Mouse (Mus musculus): Measurements from ENCODE around the gene Tbc1d2b. TPM values are rescaled to one million over a fixed set of nuclear protein-coding genes. Genes with fewer than 3 reads are reported as not detected.

Tbc1d2b gene
- polyA plus RNA-seq, 1 experiment from 2014 or later: 5.4 TPM

- peaks cover 30% of the 10 kb centered on the region for H3K4me1 ChIP-seq (replicated peaks)
- no peak overlapping the region for H3K27ac ChIP-seq
- WGBS: 88% methylated on average over 7 of the region's 7 CpGs
- no peaks in the 10 kb centered on the region for H3K9me3 ChIP-seq (replicated peaks)
- no peaks in the 10 kb centered on the region for H3K27me3 ChIP-seq
- no peaks in the 10 kb centered on the region for H3K36me3 ChIP-seq
- no peak overlapping the region for H3K4me2 ChIP-seq
- H3K9ac ChIP-seq: no peak overlapping the region
- ATAC-seq (replicated peaks; ENCODE audit: insufficient number of reproducible peaks, insufficient read depth, low FRiP score, low read depth): no peak
- H3K4me3 ChIP-seq: no peak overlapping the region
Observed at GRCm38 (mm10) chr9:90201096-90201495, 69.5 kb downstream of the Tbc1d2b start.

- no peaks in the 10 kb centered on the region for H3K36me3 ChIP-seq
- H3K27ac ChIP-seq: no peak overlapping the region
- WGBS: 86% methylated on average over 4 of the region's 4 CpGs
- ATAC-seq (replicated peaks; ENCODE audit: insufficient number of reproducible peaks, insufficient read depth, low FRiP score, low read depth): no peak
- no peak overlapping the region for H3K4me2 ChIP-seq
- no peak overlapping the region for H3K4me3 ChIP-seq
- no peaks in the 10 kb centered on the region for H3K27me3 ChIP-seq
- H3K9me3 ChIP-seq (replicated peaks): no peaks in the 10 kb centered on the region
- peaks cover 30% of the 10 kb centered on the region for H3K4me1 ChIP-seq (replicated peaks)
- no peak overlapping the region for H3K9ac ChIP-seq
Observed at GRCm38 (mm10) chr9:90200501-90200900, 70.1 kb downstream of the Tbc1d2b start.

GRCm38 (mm10) chr9:90199611-90200010 lies 71.0 kb downstream of the Tbc1d2b start:
- 91% methylated on average over 18 of the region's 18 CpGs for WGBS
- H3K27me3 ChIP-seq: no peaks in the 10 kb centered on the region
- H3K36me3 ChIP-seq: no peaks in the 10 kb centered on the region
- H3K27ac ChIP-seq: peak overlapping the region; percentile 95
- ATAC-seq (replicated peaks; ENCODE audit: insufficient number of reproducible peaks, insufficient read depth, low FRiP score, low read depth): no peak
- H3K9me3 ChIP-seq (replicated peaks): no peaks in the 10 kb centered on the region
- no peak overlapping the region for H3K4me2 ChIP-seq
- no peak overlapping the region for H3K4me3 ChIP-seq
- H3K9ac ChIP-seq: no peak overlapping the region
- peaks cover 30% of the 10 kb centered on the region for H3K4me1 ChIP-seq (replicated peaks)

DNA sequence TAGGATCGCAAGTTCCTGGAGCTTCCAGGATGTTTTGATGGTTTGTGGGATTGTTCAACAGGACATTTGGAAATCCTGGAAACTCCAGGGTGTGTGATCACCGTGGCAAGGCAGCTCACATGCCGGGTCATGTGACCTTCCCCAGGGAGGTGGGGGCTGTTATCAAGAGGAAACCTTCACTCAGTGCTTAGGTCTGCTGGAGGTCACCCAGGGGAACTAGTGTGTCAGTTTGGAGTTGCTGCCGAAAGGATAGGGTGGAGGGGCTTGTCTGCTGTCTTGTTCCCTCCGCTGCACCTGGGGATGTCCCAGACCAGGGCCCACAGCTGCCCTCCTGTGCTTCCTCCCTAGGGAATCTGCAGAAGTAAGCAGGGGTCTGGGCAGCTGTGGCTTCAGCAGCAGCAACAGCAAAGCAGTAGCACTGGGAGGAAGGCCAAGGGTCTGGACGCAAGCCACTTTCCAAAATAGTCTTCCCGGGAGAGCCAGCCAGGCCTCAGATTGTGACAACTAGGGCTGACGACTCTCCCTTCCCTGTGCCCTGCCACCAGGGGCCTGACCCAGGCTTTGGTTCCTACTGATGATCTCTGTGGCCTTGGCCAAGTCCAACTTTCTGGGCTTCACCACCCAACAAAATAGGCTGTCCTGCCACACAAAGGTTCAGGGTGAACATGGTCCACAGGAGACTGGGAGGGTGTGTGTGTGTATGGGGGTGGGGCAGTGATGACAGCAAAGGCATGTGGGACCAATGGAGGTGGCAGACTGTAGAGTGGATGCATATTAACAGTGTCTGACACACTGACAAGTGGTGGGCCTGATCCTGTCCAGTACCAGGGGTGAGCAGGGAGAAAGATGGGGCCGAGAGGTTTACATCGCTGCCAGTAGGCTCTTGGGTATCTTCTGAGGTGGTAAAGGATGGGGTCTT lies 71.8 kb downstream of the Tbc1d2b start:
- WGBS: 24% methylated on average over 10 of the region's 10 CpGs
- ATAC-seq (replicated peaks; ENCODE audit: insufficient number of reproducible peaks, insufficient read depth, low FRiP score, low read depth): peak; percentile 71
- H3K27ac ChIP-seq: peak overlapping the region; percentile 95
- peak overlapping the region; percentile 51 for H3K4me2 ChIP-seq
- peaks cover 30% of the 10 kb centered on the region for H3K4me1 ChIP-seq (replicated peaks)
- peak overlapping the region; percentile 7; the same call in 1 of the 2 replicates for H3K4me3 ChIP-seq
- H3K36me3 ChIP-seq: no peaks in the 10 kb centered on the region
- no peaks in the 10 kb centered on the region for H3K27me3 ChIP-seq
- peak overlapping the region; percentile 41; the same call in 1 of the 2 replicates for H3K9ac ChIP-seq
- no peaks in the 10 kb centered on the region for H3K9me3 ChIP-seq (replicated peaks)

- ATAC-seq (replicated peaks; ENCODE audit: insufficient number of reproducible peaks, insufficient read depth, low FRiP score, low read depth): no peak
- Histone ChIP-seq H3K4me1 (replicated peaks) (peaks cover 30% of the 10 kb centered on the region), H3K27ac (peak overlapping the region; percentile 95), H3K27me3 (no peaks in the 10 kb centered on the region), H3K4me3 (no peak overlapping the region), H3K36me3 (no peaks in the 10 kb centered on the region), H3K4me2 (peak overlapping the region; percentile 51), H3K9me3 (replicated peaks) (no peaks in the 10 kb centered on the region), H3K9ac (no peak overlapping the region)
- 65% methylated on average over 7 of the region's 7 CpGs for WGBS
Observed at GRCm38 (mm10) chr9:90197866-90198383, 72.7 kb downstream of the Tbc1d2b start.

- ATAC-seq (replicated peaks; ENCODE audit: insufficient number of reproducible peaks, insufficient read depth, low FRiP score, low read depth): no peak
- Histone ChIP-seq H3K4me1 (replicated peaks) (peaks cover 30% of the 10 kb centered on the region), H3K9me3 (replicated peaks) (no peaks in the 10 kb centered on the region), H3K9ac (no peak overlapping the region), H3K27me3 (no peaks in the 10 kb centered on the region), H3K4me2 (no peak overlapping the region), H3K27ac (no peak overlapping the region), H3K4me3 (no peak overlapping the region), H3K36me3 (no peaks in the 10 kb centered on the region; the same call in 1 of the 2 replicates)
- 78% methylated on average over 7 of the region's 7 CpGs for WGBS
Observed at GRCm38 (mm10) chr9:90197116-90197665, 73.4 kb downstream of the Tbc1d2b start.

GRCm38 (mm10) chr9:90196262-90196661 lies 74.3 kb downstream of the Tbc1d2b start:
- Histone ChIP-seq H3K4me3 (no peak overlapping the region), H3K9ac (no peak overlapping the region), H3K4me2 (no peak overlapping the region), H3K4me1 (replicated peaks) (peaks cover 30% of the 10 kb centered on the region), H3K36me3 (no peaks in the 10 kb centered on the region; the same call in 1 of the 2 replicates), H3K9me3 (replicated peaks) (no peaks in the 10 kb centered on the region), H3K27me3 (no peaks in the 10 kb centered on the region), H3K27ac (no peak overlapping the region)
- no peak for ATAC-seq (replicated peaks; ENCODE audit: insufficient number of reproducible peaks, insufficient read depth, low FRiP score, low read depth)
- 65% methylated on average over 7 of the region's 7 CpGs for whole genome bisulfite sequencing

DNA sequence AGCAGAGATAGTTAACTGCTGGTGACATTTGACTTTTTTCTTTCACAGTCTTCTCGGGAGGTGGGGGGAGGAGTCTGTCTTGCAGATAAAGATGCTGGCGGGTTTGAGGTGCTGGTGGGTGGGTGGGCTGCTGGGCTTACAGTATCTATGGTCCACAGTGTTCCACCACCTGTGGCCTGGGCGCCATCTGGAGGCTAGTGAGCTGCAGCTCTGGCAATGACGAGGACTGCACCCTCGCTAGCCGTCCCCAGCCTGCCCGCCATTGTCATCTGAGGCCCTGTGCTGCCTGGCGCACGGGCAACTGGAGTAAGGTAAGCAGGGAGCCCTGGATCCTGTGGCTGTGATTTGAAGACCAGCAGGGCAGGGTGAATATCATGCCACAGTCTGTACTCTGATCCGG lies 75.6 kb downstream of the Tbc1d2b start:
- WGBS: 75% methylated on average over 10 of the region's 10 CpGs
- H3K4me1 ChIP-seq (replicated peaks): peaks cover 32% of the 10 kb centered on the region
- H3K36me3 ChIP-seq: no peaks in the 10 kb centered on the region; the same call in 1 of the 2 replicates
- ATAC-seq (replicated peaks; ENCODE audit: insufficient number of reproducible peaks, insufficient read depth, low FRiP score, low read depth): no peak
- H3K27ac ChIP-seq: no peak overlapping the region
- H3K27me3 ChIP-seq: no peaks in the 10 kb centered on the region
- H3K4me2 ChIP-seq: no peak overlapping the region
- no peak overlapping the region for H3K4me3 ChIP-seq
- H3K9me3 ChIP-seq (replicated peaks): no peaks in the 10 kb centered on the region
- H3K9ac ChIP-seq: no peak overlapping the region

DNA sequence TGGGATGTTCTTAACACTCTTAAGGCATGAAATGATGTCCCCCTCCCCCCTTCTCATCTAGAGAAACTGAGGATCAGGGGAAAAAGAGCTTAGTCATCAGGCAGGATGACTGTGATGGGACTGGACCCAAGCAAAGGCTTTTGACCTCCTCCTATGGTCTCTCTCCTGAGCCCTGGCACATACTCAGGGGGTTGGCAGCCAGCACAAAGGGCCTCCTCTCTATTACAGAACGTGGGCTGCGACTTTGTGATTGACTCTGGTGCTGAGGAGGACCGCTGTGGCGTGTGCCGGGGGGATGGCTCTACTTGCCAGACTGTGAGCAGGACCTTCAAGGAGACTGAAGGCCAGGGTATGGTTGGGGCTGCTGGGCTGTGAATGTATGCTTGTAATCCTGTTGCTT lies 81.2 kb downstream of the Tbc1d2b start:
- no peaks in the 10 kb centered on the region for H3K9me3 ChIP-seq (replicated peaks)
- peak overlapping the region; percentile 76 for H3K27ac ChIP-seq
- peak; percentile 14; the same call in 1 of the 2 replicates for ATAC-seq (replicated peaks; ENCODE audit: insufficient number of reproducible peaks, insufficient read depth, low FRiP score, low read depth)
- peak overlapping the region; percentile 14; the same call in 1 of the 2 replicates for H3K4me2 ChIP-seq
- H3K9ac ChIP-seq: no peak overlapping the region
- no peak overlapping the region for H3K4me3 ChIP-seq
- H3K36me3 ChIP-seq: no peaks in the 10 kb centered on the region; the same call in 1 of the 2 replicates
- no peaks in the 10 kb centered on the region for H3K27me3 ChIP-seq
- WGBS: 45% methylated on average over 5 of the region's 5 CpGs
- peaks cover 43% of the 10 kb centered on the region for H3K4me1 ChIP-seq (replicated peaks)

- no peak for ATAC-seq (replicated peaks; ENCODE audit: insufficient number of reproducible peaks, insufficient read depth, low FRiP score, low read depth)
- H3K27me3 ChIP-seq: no peaks in the 10 kb centered on the region
- 40% methylated on average over 4 of the region's 4 CpGs for WGBS
- no peak overlapping the region for H3K4me3 ChIP-seq
- H3K4me2 ChIP-seq: 0 out of 2 replicates have a peak overlapping the region, but pooled peaks have one; percentile 14
- no peaks in the 10 kb centered on the region for H3K9me3 ChIP-seq (replicated peaks)
- H3K9ac ChIP-seq: no peak overlapping the region
- peak overlapping the region; percentile 76 for H3K27ac ChIP-seq
- H3K4me1 ChIP-seq (replicated peaks): peaks cover 48% of the 10 kb centered on the region
- H3K36me3 ChIP-seq: no peaks in the 10 kb centered on the region; the same call in 1 of the 2 replicates
Observed at GRCm38 (mm10) chr9:90188893-90189292, 81.7 kb downstream of the Tbc1d2b start.

GRCm38 (mm10) chr9:90185356-90185910 lies 85.2 kb downstream of the Tbc1d2b start:
- 79% methylated on average over 8 of the region's 8 CpGs for WGBS
- H3K4me1 ChIP-seq (replicated peaks): peaks cover 71% of the 10 kb centered on the region
- no peak for ATAC-seq (replicated peaks; ENCODE audit: insufficient number of reproducible peaks, insufficient read depth, low FRiP score, low read depth)

More at GRCm38 (mm10) chr9:90185356-90185910, 85.2 kb downstream of the Tbc1d2b start:
- Histone ChIP-seq H3K4me2 (no peak overlapping the region), H3K9ac (no peak overlapping the region), H3K4me3 (no peak overlapping the region), H3K27me3 (no peaks in the 10 kb centered on the region), H3K9me3 (replicated peaks) (no peaks in the 10 kb centered on the region), H3K36me3 (no peaks in the 10 kb centered on the region), H3K27ac (no peak overlapping the region)

Measured in heart, embryonic 15.5 days (tissue).